Mouse (Mus musculus) neural tube, embryonic 13.5 days (tissue): Measurements from ENCODE around the gene Dglucy. TPM values are rescaled to one million over a fixed set of nuclear protein-coding genes. Genes with fewer than 3 reads are reported as not detected.

Experiments used
- ATAC-seq: fragments of 200-750 bp; cut with Nextera tagmentation; 2 replicates; pipeline ENCODE4 v1.8.0; 2017; ENCODE audit warnings: low read depth, mild to moderate bottlenecking, moderate TSS enrichment, moderate library complexity
- H3K27ac ChIP-seq: fragments of 300-500 bp; sonication (generic); replicated peaks from 2 replicates; pipeline ENCODE4 v1.5.1; 2015; ENCODE audit warnings: moderate library complexity, mild to moderate bottlenecking, inconsistent platforms
- H3K27me3 ChIP-seq: fragments of 300-500 bp; sonication (generic); 2 replicates; pipeline ENCODE4 v1.6.1; 2015; ENCODE audit warnings: mild to moderate bottlenecking, inconsistent platforms
- H3K36me3 ChIP-seq: fragments of 300-500 bp; sonication (generic); 2 replicates; pipeline ENCODE4 v1.6.1; 2015; ENCODE audit warnings: mild to moderate bottlenecking, inconsistent platforms
- H3K4me1 ChIP-seq: fragments of 300-500 bp; sonication (generic); replicated peaks from 2 replicates; pipeline ENCODE4 v1.6.1; 2015; ENCODE audit warnings: inconsistent platforms
- H3K4me2 ChIP-seq: fragments of 300-500 bp; sonication (generic); 2 replicates; pipeline ENCODE4 v1.6.1; 2015; ENCODE audit warnings: inconsistent platforms, mild to moderate bottlenecking, moderate library complexity
- H3K4me3 ChIP-seq: fragments of 300-500 bp; sonication (generic); 2 replicates; pipeline ENCODE4 v1.5.1; 2015; ENCODE audit warnings: mild to moderate bottlenecking, inconsistent platforms
- H3K9ac ChIP-seq: fragments of 300-500 bp; sonication (generic); 2 replicates; pipeline ENCODE4 v1.6.1; 2015; ENCODE audit warnings: moderate library complexity, mild to moderate bottlenecking, inconsistent platforms
- H3K9me3 ChIP-seq: fragments of 300-500 bp; sonication (generic); 2 replicates; pipeline ENCODE4 v1.6.1; 2016; ENCODE audit warnings: inconsistent platforms
- WGBS: fragments of 180-500 bp; shearing (Covaris S2); methylation state at CpG from one replicate; pipeline ENCODE4 v1.1.7; 2015; 5-methylcytosine and 5-hydroxymethylcytosine counted together
- polyA plus RNA-seq: library from polyadenylated mRNA; unstranded; fragments of >200 nt; fragmentation: Nextera tagmentation; extraction: Ambion mirVana; gene quantifications from 2 replicates; pipeline ENCODE4 v1.2.1, GENCODE M21; 2015

The Dglucy gene
- polyA plus RNA-seq, 1 experiment from 2014 or later: 2.0 TPM

- 89% methylated on average over 6 of the region's 6 CpGs for WGBS
- 0 out of 2 replicates have a peak, but pooled peaks cover 4% of the 10 kb centered on the region for H3K9me3 ChIP-seq
- no peaks in the 10 kb centered on the region for H3K4me1 ChIP-seq
- ATAC-seq: no peak
- H3K4me2 ChIP-seq: no peak overlapping the region
- H3K27me3 ChIP-seq: no peaks in the 10 kb centered on the region
- H3K9ac ChIP-seq: no peak overlapping the region
- no peak overlapping the region for H3K27ac ChIP-seq
- H3K4me3 ChIP-seq: no peak overlapping the region
- no peaks in the 10 kb centered on the region for H3K36me3 ChIP-seq
Observed at GRCm38 (mm10) chr12:100871234-100871633, 92.4 kb downstream of the Dglucy start.

- no peak for ATAC-seq
- 85% methylated on average over 2 of the region's 2 CpGs for WGBS
- H3K27ac ChIP-seq: no peak overlapping the region
Observed at GRCm38 (mm10) chr12:100871841-100872240, 93.0 kb downstream of the Dglucy start.

GRCm38 (mm10) chr12:100873612-100874011, 94.8 kb downstream of the Dglucy start:
- H3K27ac ChIP-seq: no peak overlapping the region
- ATAC-seq: no peak
- no peak overlapping the region for H3K9ac ChIP-seq
- no peak overlapping the region for H3K4me2 ChIP-seq
- H3K9me3 ChIP-seq: 0 out of 2 replicates have a peak, but pooled peaks cover 4% of the 10 kb centered on the region
- WGBS: 79% methylated on average over 3 of the region's 3 CpGs
- H3K4me3 ChIP-seq: no peak overlapping the region
- no peaks in the 10 kb centered on the region for H3K27me3 ChIP-seq
- no peaks in the 10 kb centered on the region for H3K4me1 ChIP-seq
- H3K36me3 ChIP-seq: no peaks in the 10 kb centered on the region

More at GRCm38 (mm10) chr12:100871841-100872240, 93.0 kb downstream of the Dglucy start:
- H3K4me3 ChIP-seq: no peak overlapping the region
- no peaks in the 10 kb centered on the region for H3K4me1 ChIP-seq
- no peaks in the 10 kb centered on the region for H3K36me3 ChIP-seq
- 0 out of 2 replicates have a peak, but pooled peaks cover 4% of the 10 kb centered on the region for H3K9me3 ChIP-seq
- no peak overlapping the region for H3K4me2 ChIP-seq
- H3K9ac ChIP-seq: no peak overlapping the region
- H3K27me3 ChIP-seq: no peaks in the 10 kb centered on the region

GRCm38 (mm10) chr12:100875553-100875952, 96.7 kb downstream of the Dglucy start:
- Histone ChIP-seq H3K4me3 (no peak overlapping the region), H3K9ac (no peak overlapping the region), H3K36me3 (no peaks in the 10 kb centered on the region), H3K4me1 (no peaks in the 10 kb centered on the region), H3K4me2 (no peak overlapping the region), H3K27ac (no peak overlapping the region), H3K27me3 (no peaks in the 10 kb centered on the region), H3K9me3 (no peaks in the 10 kb centered on the region)
- WGBS: 52% methylated on average over 3 of the region's 3 CpGs
- no peak for ATAC-seq

GRCm38 (mm10) chr12:100875960-100876359, 97.1 kb downstream of the Dglucy start:
- Histone ChIP-seq H3K36me3 (no peaks in the 10 kb centered on the region), H3K27me3 (no peaks in the 10 kb centered on the region), H3K27ac (no peak overlapping the region), H3K9ac (no peak overlapping the region), H3K4me1 (no peaks in the 10 kb centered on the region), H3K9me3 (no peaks in the 10 kb centered on the region), H3K4me3 (no peak overlapping the region), H3K4me2 (no peak overlapping the region)
- ATAC-seq: no peak
- WGBS: 75% methylated on average over 6 of the region's 6 CpGs

GRCm38 (mm10) chr12:100877936-100878335, 99.1 kb downstream of the Dglucy start:
- Histone ChIP-seq H3K36me3 (no peaks in the 10 kb centered on the region), H3K27me3 (no peaks in the 10 kb centered on the region), H3K4me3 (no peak overlapping the region), H3K4me1 (no peaks in the 10 kb centered on the region), H3K9me3 (no peaks in the 10 kb centered on the region), H3K4me2 (no peak overlapping the region), H3K27ac (no peak overlapping the region), H3K9ac (no peak overlapping the region)
- no peak for ATAC-seq
- 76% methylated on average over 6 of the region's 6 CpGs for WGBS

GRCm38 (mm10) chr12:100878556-100878955, 99.7 kb downstream of the Dglucy start:
- Histone ChIP-seq H3K9ac (no peak overlapping the region), H3K4me3 (no peak overlapping the region), H3K36me3 (no peaks in the 10 kb centered on the region), H3K27ac (no peak overlapping the region), H3K4me2 (no peak overlapping the region), H3K4me1 (no peaks in the 10 kb centered on the region), H3K9me3 (no peaks in the 10 kb centered on the region), H3K27me3 (no peaks in the 10 kb centered on the region)
- 94% methylated on average over 16 of the region's 16 CpGs for WGBS
- no peak for ATAC-seq

- no peaks in the 10 kb centered on the region for H3K27me3 ChIP-seq
- H3K4me1 ChIP-seq: 0 out of 2 replicates have a peak, but pooled peaks cover 6% of the 10 kb centered on the region
- 80% methylated on average over 7 of the region's 7 CpGs for WGBS
- H3K27ac ChIP-seq: no peak overlapping the region
- no peak for ATAC-seq
- no peaks in the 10 kb centered on the region for H3K36me3 ChIP-seq
- H3K4me2 ChIP-seq: no peak overlapping the region
- no peak overlapping the region for H3K4me3 ChIP-seq
- H3K9ac ChIP-seq: no peak overlapping the region
- H3K9me3 ChIP-seq: no peaks in the 10 kb centered on the region
Observed at GRCm38 (mm10) chr12:100883168-100883567, 104.3 kb downstream of the Dglucy start.

GRCm38 (mm10) chr12:100885585-100885984, 106.7 kb downstream of the Dglucy start:
- H3K27ac ChIP-seq: no peak overlapping the region
- WGBS: 88% methylated on average over 3 of the region's 3 CpGs
- no peak overlapping the region for H3K4me2 ChIP-seq
- ATAC-seq: no peak
- no peak overlapping the region for H3K4me3 ChIP-seq
- no peak overlapping the region for H3K9ac ChIP-seq
- H3K36me3 ChIP-seq: no peaks in the 10 kb centered on the region
- H3K4me1 ChIP-seq: 0 out of 2 replicates have a peak, but pooled peaks cover 7% of the 10 kb centered on the region
- H3K9me3 ChIP-seq: no peaks in the 10 kb centered on the region
- no peaks in the 10 kb centered on the region for H3K27me3 ChIP-seq

- no peaks in the 10 kb centered on the region for H3K27me3 ChIP-seq
- H3K9me3 ChIP-seq: no peaks in the 10 kb centered on the region
- 87% methylated on average over 4 of the region's 4 CpGs for WGBS
- H3K36me3 ChIP-seq: no peaks in the 10 kb centered on the region
- H3K4me2 ChIP-seq: no peak overlapping the region
- H3K4me3 ChIP-seq: no peak overlapping the region
- H3K4me1 ChIP-seq: 0 out of 2 replicates have a peak, but pooled peaks cover 7% of the 10 kb centered on the region
- no peak overlapping the region for H3K27ac ChIP-seq
- ATAC-seq: no peak
- H3K9ac ChIP-seq: no peak overlapping the region
Observed at GRCm38 (mm10) chr12:100886877-100887276, 108.0 kb downstream of the Dglucy start.

- Histone ChIP-seq H3K27ac (no peak overlapping the region), H3K4me2 (no peak overlapping the region), H3K27me3 (no peaks in the 10 kb centered on the region), H3K4me1 (0 out of 2 replicates have a peak, but pooled peaks cover 7% of the 10 kb centered on the region), H3K36me3 (no peaks in the 10 kb centered on the region), H3K4me3 (no peak overlapping the region), H3K9ac (no peak overlapping the region), H3K9me3 (no peaks in the 10 kb centered on the region)
- ATAC-seq: no peak
- WGBS: 52% methylated on average over 12 of the region's 12 CpGs
Observed at GRCm38 (mm10) chr12:100887801-100888258, 109.0 kb downstream of the Dglucy start.

GRCm38 (mm10) chr12:100890548-100890947, 111.7 kb downstream of the Dglucy start:
- no peak overlapping the region for H3K4me3 ChIP-seq
- WGBS: 83% methylated on average over 3 of the region's 3 CpGs
- no peak for ATAC-seq
- no peak overlapping the region for H3K9ac ChIP-seq
- H3K27me3 ChIP-seq: no peaks in the 10 kb centered on the region
- no peaks in the 10 kb centered on the region for H3K9me3 ChIP-seq
- no peak overlapping the region for H3K4me2 ChIP-seq
- peaks cover 11% of the 10 kb centered on the region for H3K4me1 ChIP-seq
- no peaks in the 10 kb centered on the region for H3K36me3 ChIP-seq
- no peak overlapping the region for H3K27ac ChIP-seq

- H3K27ac ChIP-seq: no peak overlapping the region
- H3K9me3 ChIP-seq: no peaks in the 10 kb centered on the region
- H3K4me2 ChIP-seq: no peak overlapping the region
- peaks cover 29% of the 10 kb centered on the region for H3K4me1 ChIP-seq
- H3K27me3 ChIP-seq: peaks cover 41% of the 10 kb centered on the region
- H3K36me3 ChIP-seq: no peaks in the 10 kb centered on the region
- no peak overlapping the region for H3K4me3 ChIP-seq
- no peak for ATAC-seq
- H3K9ac ChIP-seq: no peak overlapping the region
- 2% methylated on average over 2 of the region's 2 CpGs for WGBS
Observed at GRCm38 (mm10) chr12:100895504-100895903, 116.6 kb downstream of the Dglucy start.
